Mouse (Mus musculus): ENCODE data around the gene Casp3. TPM values are rescaled to one million over a fixed set of nuclear protein-coding genes. Genes with fewer than 3 reads are reported as not detected.

Gene Casp3
- polyA plus RNA-seq (2015; fragmentation: Nextera tagmentation; extraction: Ambion mirVana) = 146 and 151 TPM in 2 replicates

DNA sequence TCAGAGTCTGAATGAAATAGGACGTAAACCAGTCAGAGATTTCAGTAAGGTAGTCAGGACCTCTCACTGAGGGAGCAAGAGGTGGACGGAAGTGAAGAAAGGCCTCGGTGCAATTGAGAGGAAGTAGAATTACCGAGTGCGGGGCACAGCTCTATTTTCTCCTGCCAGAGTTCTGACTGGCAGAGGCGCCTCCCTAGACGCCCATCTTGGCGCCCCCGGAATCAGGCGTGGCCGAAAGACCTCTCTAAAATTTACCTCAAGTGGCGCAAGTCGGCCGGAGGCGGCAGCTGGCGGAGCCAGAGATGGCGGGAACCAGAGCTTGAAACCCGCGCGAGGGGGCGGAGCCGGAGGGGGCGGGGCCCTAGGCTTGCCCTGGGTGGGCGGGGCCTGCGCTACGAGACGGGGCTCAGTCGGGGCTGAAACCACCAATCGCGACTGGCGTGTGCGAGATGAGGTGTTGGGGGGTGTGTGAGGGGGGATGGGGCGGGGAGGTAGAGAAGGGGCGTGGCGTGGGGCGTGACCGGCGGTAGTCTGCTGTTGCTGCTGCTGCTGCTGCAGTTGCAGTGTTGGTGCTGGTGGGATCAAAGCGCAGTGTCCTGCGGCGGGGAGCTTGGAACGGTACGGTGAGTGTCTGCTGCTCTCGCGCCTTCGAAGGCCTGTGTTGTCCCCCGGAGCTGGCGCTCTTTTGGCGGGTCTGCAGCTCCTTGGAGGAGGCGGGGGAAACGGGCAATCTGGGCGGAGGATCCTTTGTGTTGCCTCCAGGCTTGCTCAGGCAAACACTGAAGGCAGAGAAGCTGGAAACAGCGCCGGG is at the start of gene Casp3, which contains the start of gene Primpol:
TSS of gene Casp3 (plus strand) at position 413 of the 811 bp plus-strand sequence.
TSS of gene Primpol (minus strand) at position 334 of the 811 bp plus-strand sequence.

Other genes with a start within 250 kb of the Casp3 start
- 19.9 and 22.7 TPM in 2 replicates for gene Acsl1, start 146.3 kb upstream of the Casp3 start, polyA plus RNA-seq (2015; fragmentation: Nextera tagmentation; extraction: Ambion mirVana)
- gene Cenpu, start 65.3 kb upstream of the Casp3 start, polyA plus RNA-seq (2015; fragmentation: Nextera tagmentation; extraction: Ambion mirVana) = 5.1 and 5.3 TPM in 2 replicates
- gene Primpol, start 79 bp upstream of the Casp3 start, polyA plus RNA-seq (2015; fragmentation: Nextera tagmentation; extraction: Ambion mirVana) = 4.8 and 5.5 TPM in 2 replicates
- 21.7 and 24.1 TPM in 2 replicates for gene Irf2, start 122.4 kb downstream of the Casp3 start, polyA plus RNA-seq (2015; fragmentation: Nextera tagmentation; extraction: Ambion mirVana)